Mouse (Mus musculus) liver, postnatal 0 days (tissue): ENCODE results near the gene Traf3ip2.

Source experiments
- CTCF ChIP-seq: sonication (generic); IDR thresholded peaks from 2 replicates; pipeline ENCODE4 v1.5.1; 2016; ENCODE audit warnings: antibody characterized with exemption, low read depth
- EP300 ChIP-seq: IDR thresholded peaks from 2 replicates; pipeline ENCODE4 v1.6.1; 2016; ENCODE audit warnings: antibody characterized with exemption, low read depth, mild to moderate bottlenecking

DNA sequence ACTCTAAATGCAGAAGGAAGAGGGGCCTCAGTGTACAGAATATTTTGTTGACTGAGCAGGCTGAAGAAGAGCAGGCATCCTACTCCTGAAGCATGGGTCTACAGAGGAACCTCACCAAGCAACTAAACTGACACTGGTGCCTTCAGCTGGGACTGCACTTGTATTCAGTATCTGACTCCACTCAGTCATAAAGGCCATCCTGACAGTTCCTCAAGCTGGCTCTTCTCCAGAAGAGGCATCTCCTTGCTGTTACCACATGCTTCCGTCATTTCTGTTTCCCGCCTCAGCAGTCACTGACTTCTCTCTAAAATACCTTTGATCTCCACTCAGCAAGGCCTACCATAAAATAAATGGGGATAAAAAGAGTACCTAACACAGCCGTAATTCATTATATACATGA, 75.1 kb downstream of the Traf3ip2 start:
- no peak for TF ChIP-seq CTCF
- no peak for TF ChIP-seq EP300
